Mouse (Mus musculus): ENCODE results near the gene Glis3. TPM values are rescaled to one million over a fixed set of nuclear protein-coding genes. Genes with fewer than 3 reads are reported as not detected.

Glis3 gene
- total RNA-seq, 4 experiments from 2014 or later: 25.6 to 29.4 (median 26.0) TPM

DNA sequence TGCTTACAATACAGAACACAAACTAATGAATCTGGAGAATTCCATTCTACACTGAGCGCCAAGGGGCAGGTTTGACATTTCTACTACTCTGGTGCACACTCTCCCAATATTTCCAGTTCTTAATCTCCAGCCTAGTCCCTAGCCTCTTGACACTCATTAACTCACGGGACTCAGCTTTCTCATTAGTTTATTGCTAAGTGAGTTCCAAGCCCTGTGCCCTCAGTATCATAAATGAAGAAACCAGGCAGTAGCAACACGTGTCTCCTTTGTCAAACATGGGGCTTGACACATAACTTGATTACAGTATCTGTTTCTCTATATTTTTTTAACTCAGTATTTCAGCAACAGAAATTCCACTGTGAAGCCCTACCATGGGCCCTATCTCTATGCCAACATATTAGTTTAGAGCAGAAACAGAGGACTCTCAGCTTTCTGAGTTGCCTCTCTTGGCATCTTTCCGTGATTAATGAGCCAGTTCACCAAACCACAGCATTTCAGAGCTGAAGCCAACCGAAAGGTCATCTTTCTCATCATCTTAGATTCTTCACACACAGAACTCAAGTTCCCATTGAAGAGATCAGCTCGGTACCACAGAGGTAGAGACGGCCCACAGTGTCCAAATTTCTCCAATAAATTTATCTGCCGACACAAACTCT, 186.1 kb downstream of the Glis3 start:
- DNase-seq (ENCODE audit: low spot score in 2 of 2): no peak

DNA sequence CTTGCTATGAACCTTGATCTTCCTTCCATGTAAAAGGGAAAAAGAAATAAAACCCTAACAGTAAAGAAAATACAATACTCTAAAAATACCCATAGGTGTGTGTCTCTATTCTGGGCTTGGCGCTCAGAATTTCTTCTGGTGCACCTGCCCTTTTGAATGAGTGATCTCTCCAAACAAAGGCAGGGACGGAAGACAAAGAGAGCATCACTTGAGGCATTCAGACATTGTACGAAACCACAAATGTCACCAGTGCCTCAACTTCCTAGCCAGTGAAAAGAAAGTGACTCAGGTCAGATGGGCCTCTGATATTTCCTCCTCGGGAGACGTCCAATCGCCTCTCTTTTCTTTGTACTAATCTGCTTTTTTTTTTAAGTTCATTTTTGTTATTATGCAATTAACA, 201.8 kb downstream of the Glis3 start:
- no peak for DNase-seq (ENCODE audit: low spot score in 2 of 2)

DNA sequence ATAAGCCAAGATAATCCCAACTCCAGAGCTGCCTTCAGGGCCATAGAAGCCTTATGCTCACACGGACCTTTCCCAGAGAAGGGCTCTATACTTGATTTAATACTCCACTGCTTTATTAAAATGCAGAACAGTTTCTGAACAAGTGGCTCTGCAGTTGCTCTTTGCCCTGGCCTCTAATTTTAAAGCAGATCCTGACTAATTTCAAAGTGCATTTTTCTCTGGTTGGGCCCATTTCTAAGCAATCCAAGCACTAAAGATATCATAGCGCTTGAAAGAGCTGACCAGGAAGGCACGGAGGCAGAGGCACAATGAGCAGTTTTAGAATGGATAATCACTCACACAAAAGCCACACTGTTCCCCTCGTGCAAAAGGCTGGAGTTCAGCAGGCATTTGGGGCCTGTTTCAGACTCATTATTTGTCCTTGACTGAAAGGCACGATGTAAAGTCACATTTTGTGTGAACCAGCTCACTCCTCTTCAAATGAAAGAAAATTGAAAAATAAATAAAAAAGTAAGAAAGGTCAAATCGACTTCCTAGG, 202.5 kb downstream of the Glis3 start:
- DNase-seq (ENCODE audit: low spot score in 2 of 2): no peak

DNA sequence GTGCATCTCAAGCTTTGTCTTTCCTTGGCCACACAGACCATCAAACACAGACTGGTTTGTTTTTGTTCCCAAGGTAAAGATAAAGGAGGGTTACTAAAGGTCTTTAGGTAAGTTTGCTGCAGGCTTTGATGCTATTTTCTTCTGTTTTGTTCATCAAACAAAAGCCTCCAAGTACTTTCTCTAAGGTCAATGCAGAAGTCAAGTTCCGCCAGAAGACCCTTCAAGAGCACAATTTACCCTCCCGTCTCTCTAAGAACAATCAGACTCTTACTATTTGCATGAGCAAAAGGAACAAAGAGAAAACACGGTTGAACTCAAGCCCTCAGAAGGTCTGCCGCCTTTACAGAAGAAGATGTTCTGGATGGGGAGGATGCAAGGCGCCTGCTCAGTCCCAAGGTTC, 206.3 kb downstream of the Glis3 start:
- DNase-seq (ENCODE audit: low spot score in 2 of 2): no peak

DNA sequence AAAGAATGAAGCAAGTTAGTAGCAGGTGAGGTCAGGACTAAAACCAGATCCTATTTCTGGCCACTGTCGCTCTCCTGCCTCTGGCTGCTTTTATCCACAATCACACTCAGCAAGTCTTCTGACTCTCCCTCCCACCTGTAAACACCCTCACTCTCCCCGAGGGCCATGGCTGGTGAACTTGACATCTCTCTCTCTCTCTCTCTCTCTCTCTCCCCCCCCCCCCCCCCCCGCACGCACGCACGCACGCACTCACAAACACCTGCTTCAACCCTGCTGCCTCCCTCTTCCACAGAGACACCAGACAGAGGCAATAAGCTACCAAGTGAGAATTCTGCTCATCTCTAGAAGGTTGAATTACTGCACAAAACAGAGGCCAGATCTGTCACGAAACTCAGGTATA, 208.7 kb downstream of the Glis3 start:
- DNase-seq (ENCODE audit: low spot score in 2 of 2): no peak

DNA sequence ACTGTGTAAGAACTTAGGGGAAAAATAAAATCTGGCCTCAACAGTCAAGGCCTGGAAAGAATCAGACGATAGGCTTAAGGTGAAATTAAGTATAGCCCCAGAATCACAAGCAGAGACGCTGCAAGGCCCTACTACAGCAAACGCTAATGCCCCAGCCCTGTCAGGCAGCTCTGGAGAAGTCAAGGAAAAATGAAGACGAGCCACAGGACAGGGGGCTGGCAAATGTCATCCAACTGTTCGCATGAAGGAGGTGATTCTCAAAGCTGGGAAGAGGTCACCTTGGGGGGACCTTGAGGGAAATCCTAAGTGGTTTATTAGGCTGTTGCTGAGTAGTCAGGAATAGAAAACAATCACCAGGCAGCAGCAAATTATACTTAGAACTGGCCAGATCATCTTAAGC, 214.1 kb downstream of the Glis3 start:
- DNase-seq (ENCODE audit: low spot score in 2 of 2): no peak

DNA sequence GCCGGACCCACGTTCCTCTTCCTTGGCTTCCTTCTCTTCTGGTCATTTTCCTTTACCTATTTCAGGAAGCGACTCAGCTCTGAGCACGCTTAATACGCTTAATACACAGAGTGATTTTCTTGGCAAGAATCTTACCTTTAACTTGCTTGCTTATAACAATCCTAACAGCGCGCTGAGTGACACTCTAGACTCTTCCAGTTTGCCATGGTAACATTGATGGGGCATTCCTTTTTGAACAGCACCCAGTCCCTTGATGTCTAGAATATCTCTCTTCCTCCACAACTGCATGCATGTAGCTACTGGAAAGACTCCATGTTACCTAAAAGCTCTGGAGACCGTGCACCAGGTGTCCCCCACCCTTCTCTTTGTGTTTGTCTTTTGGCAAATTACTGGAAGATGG, 225.5 kb downstream of the Glis3 start:
- no peak for DNase-seq (ENCODE audit: low spot score in 2 of 2)

DNA sequence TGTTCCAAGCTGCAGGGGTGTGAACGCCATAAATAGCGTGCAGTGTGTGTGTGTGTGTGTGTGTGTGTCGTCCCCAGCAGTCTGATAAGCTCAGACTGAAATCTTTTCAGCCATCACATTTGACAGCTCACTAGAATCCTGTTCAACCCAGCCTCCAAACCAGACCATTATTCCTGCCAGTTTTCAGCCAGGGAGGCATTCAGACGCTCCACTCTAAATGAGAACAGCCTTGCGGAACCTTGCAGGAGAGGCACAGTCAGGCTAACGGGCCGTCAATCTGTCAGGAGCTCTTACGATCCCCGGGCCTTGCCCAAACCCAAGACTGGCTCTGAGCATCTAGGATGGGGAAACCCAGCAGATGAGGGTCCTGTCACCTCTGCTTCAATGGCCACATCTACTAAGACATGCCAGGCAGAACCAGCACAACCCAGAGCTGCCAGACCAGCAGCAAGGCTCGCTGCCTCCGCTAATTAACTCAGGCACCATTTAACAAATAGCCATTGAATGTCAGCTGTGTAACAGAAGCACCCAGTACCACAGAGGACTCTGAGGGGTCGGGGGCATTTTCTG, 226.8 kb downstream of the Glis3 start:
- DNase-seq (ENCODE audit: low spot score in 2 of 2): peak in 1 of 2 experiments; percentile 35

DNA sequence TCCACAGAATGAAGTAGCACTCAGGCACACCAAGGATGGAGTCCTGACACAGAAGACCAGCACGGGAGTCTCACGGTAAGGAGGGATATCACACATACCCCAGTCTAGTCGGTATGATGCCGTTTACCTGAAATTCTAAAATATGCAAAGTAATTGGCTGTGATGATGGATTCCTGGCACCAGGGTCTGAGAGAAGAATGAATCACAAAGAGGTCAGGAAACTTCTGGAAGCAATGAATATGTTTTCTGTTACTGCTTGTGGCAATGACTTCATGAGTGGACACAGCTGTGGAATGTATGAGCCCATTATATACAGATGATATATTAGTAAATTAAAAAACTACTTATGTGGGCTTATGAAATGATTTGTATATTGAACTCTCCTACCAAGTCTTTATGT, 231.1 kb downstream of the Glis3 start:
- DNase-seq (ENCODE audit: low spot score in 2 of 2): no peak

DNA sequence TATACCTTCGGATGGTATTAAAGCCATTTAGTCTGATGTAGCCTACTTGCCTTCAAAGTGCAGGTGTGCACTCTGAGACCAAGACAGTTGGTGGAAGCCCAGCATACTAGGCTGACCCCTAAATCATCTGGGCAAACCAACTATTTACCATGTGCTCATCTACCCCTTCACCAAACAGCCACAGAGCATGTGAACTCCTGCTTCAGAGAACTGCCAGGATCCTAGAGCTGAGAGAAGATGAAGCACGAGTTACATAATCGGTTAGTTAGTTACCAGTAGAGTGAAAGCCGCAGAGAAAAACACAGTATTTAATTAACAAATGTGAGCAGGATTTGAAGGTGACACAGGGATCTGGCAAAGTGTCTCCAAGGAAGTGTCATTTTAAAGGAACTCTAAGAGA, 237.7 kb downstream of the Glis3 start:
- no peak for DNase-seq (ENCODE audit: low spot score in 2 of 2)

DNA sequence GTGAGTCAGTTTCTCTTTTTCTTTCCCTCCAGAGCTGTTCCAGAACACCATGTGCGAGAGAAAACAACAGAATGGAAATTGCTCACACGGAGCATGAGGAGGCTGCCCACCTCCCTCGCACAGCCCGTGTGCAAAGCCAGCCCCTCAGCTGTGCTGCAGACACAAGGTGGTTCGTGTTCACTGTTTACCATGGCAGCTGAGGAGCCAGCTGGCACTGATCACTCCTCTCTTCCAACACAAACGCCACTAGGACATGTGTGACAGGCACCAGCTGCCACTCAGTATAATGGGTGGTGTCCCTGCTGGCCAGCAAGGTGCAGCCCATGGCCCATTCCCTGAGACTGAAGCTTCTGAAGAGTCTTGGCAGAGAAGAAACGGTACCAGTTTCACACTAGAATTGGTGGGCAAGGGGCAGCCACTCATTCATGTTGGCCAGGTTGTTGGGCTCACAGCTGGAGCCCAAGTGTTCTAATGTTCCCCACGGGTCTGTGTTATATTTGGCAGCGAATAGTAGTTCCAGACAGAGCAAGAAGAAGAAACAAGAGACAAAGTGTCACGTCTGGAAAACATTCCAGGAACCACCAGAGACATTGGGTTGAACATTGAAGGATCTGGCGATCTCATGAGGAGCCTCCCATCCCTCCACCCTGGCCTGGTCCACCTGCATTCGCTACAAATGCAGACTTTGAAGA, 243.3 kb downstream of the Glis3 start:
- peak; percentile 79 to 83 for DNase-seq (ENCODE audit: low spot score in 2 of 2)

DNA sequence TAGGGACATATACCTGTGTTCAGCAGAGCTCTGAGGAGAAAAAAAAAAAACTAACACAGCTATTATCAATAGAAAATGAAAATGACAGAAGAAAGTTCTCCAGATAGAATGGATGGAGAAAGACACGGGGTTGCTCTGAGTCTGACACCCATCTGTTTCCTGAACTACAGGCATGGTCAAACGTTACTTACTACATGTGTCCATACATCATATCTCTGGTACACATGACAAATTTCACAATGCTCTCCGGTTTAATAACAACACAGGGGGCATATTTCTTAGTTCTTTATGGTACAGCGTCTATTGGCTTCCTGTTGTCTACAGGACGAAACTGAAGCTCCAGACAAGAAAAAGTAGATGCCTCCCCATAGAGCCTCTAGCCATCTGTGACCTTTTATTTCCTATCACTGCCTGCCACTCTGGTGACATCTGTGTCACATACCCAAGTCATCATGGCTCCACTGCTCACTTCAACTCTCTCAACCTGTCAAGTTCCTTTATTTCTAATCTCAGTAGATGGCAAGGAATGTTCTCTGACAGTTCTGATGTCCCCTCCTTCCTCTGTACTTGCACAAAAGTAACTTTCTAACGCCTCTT, 251.6 kb downstream of the Glis3 start:
- no peak for DNase-seq (ENCODE audit: low spot score in 2 of 2)

DNA sequence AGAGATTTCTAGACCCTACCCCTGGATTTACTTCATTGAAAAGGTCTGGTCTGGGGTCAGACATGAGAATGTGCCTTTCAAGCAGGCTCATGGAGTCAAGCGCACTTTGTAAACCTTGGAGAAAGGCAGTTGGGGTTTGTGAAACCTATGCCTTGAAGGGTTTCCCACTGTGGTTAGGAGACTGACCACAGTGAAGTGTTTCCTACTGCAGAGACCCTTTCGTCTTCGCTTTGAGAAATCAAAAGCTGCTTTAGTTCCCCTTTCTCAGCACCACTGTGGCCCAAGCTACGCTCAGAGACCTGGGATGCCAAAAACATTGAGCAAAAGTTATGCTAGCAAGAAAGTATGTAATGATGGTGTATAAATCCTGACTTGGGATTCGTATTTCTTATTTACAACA, 255.7 kb downstream of the Glis3 start:
- no peak for DNase-seq (ENCODE audit: low spot score in 2 of 2)

DNA sequence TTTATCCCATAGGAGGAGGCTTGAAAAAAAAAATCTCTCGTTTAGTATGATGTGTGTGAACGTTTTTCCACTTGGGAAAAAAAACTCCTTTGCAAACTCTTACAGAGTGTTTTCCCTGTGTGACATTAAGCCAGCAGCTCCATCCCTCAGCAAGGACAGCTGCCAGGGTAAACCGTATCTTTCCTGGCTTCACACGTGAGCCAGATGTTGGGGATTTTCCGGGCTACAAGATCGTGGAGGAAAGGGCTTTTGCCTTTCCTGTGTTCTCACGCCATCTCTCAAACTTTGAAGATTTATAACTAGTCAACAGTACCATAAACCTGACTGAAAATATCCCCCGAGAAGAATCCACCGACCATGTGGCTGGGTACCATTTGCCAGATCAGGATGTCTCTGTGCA, 256.9 kb downstream of the Glis3 start:
- DNase-seq (ENCODE audit: low spot score in 2 of 2): no peak

DNA sequence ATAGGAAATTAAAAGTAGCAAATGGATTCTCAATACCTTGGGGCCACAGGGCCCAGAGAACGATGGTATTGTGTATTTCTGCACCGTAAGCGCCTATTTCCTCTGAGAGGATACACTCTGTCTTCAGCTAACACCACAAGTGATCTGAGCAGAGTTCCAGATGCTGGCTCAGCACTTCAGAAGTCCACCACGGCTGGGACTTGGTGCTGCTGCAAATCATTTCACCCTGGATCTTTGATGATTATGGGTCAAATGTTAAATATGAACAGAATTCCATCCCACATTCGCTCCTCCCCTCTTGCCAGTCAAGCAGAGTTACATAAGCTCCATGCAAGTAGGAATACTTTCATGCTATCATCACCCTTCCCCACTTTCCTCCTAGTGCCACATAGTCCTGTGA, 263.8 kb downstream of the Glis3 start:
- DNase-seq (ENCODE audit: low spot score in 2 of 2): no peak

DNA sequence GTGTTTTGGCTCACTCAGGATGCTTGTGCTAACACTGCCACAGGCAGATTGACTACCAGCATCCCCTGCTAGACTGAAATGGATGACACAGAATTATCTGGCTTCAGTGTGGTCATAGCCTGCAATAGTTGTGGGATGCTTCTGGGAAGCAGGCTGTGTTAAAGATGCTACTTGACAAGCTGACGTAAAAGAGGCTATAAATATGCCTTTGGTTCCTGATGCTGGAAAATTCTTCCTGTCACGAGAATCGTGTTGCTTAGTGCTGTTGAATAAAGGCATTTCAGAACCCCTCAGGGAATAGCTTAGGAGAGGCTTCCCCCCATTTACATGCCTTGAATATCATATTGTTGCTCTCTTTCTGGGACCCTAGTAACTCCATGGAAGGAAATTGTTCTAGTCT, 271.1 kb downstream of the Glis3 start:
- no peak for DNase-seq (ENCODE audit: low spot score in 2 of 2)

DNA sequence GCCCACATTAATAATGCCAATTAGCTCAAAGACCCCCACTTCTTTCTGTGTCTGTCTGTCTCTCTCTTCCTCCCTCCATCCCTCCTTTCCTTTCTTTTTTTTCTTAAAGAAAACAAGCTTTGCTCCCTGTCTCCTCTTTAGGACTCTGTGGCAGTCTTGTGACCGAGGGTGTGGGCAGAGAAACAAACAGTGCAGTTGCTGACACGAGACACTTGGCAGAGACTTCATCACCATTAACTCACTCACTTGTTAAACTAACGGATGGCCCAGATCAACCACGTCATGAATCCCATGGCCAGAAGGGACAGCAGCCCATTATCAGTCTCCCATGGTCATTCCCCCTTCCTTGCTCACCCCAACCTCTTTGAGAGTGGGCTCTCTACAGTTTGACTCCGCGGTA, 276.9 kb downstream of the Glis3 start:
- DNase-seq (ENCODE audit: low spot score in 2 of 2): no peak

DNA sequence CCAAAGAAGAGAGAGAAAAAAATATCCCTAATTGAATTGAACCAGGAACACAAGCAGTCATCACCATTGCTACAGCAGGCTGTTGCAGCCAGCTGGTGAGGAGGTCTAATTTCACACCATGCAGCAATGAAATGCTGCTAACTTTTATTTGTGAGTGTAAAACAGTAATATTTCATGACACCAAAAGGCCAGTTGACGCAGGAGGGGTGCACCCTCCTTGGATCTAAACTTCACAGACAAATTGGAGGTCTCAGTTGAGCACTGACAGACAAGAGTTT, 284.4 kb downstream of the Glis3 start:
- peak in 1 of 2 experiments; percentile 33 for DNase-seq (ENCODE audit: low spot score in 2 of 2)

DNA sequence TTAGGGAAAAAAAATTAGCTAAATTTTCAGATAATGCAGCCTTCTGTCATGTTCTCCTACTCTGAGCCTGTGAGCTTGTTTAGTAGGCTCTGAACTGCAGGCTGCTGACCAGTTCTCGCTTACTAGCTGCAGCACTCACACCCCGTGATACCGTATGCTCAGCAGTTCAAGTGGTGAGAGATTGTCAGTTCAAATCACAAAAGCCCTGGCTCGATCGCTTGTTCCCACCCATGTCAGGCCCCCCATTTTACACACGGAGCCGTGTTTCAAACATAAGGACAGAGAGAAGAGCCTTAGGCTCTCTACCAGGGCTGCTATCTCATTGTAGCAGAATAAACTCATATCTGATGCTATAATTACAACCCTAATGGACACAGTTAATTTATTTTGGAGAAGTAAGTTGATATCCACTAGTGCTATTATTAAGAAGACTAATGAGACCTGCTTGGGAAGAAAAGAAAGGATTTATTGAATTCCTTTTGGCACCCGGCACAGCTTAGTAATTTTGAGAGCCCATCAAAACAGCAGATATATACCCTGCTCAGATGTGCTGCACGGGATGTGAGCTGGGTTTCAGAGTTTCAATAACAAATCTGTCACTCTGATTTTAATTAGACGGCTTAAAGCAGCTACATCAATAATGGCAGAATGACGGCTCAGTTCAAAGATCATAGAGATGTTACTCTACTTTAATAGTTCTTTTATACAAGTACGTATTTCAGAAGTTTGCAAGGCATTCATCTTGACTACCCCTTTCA, 284.9 kb downstream of the Glis3 start:
- peak; percentile 44 for DNase-seq (ENCODE audit: low spot score in 2 of 2)

DNA sequence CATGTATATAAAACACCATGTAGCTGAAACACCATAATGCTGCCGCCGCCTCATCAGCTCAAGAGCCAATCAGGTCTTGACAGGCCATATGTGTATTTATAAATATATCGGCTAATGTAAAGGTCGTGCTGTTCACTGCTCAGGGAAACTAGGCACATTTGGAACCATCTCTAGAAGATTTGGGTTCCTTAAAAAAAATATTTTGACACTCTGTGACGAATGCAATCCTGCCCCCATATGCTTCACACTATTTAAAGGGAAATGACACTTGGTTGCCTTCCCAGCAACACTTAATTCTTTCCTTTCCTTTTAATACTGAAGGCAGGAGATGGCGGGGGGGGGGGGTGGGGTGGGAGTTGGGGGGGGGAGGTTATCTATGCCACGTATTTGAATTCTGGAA, 286.1 kb downstream of the Glis3 start:
- DNase-seq (ENCODE audit: low spot score in 2 of 2): no peak

DNA sequence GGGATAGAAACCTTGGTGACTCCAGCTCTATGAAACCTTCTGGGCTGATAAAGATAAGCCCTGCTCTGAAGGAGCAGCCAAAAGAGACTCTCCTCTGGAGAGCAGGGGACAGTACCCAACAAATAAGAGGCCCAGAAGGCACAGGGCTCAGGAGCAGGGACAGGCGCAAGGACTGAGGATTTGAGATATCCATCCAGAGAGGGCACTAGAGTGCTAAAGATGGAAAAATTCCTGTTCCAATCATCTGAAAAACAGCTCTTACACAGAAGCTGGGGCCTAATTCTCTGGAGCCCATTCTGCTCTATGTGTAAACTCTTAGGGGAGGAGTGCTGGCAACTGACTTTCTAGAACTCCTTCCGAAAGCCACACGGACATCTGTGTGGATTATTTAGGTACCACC, 287.0 kb downstream of the Glis3 start:
- DNase-seq (ENCODE audit: low spot score in 2 of 2): no peak

DNA sequence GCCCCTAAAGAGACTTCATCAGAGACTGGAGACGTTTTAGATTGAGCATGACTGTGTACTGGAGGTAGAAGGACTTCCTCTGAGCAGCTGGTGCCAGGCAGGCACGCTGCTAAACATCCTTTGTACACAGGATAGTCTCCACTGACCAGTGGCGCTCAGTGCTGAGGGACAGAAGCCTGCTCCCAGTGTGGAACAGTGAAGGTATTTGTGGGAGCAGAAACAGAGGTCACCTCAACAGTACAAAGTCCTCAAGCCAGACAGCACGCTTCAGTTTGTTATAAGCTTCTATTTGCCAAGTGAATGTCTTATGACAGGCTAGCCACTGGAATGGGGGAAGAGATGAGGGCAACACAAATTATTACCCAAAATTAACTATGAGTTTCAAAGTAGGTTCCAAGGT, 289.0 kb downstream of the Glis3 start:
- DNase-seq (ENCODE audit: low spot score in 2 of 2): no peak
